Mouse (Mus musculus): ENCODE measurements at regions not wholly inside any gene's neighbourhood (a gene's known extent, or its start where the extent isn't known, plus 50 kb on each side); places are given as distances from the start of the nearest gene placed in this dataset.

- no peaks in the 10 kb centered on the region for H3K27me3 ChIP-seq (ENCODE audit: control insufficient read depth, insufficient read depth, low read depth, low read length)
- WGBS: 25% methylated on average over 5 of the region's 5 CpGs
- H3K4me2 ChIP-seq (ENCODE audit: low read depth, low read length): no peak overlapping the region
- no peaks in the 10 kb centered on the region for H3K9me3 ChIP-seq (ENCODE audit: control insufficient read depth, low read length)
- ATAC-seq (ENCODE audit: low read depth): no peak
- no peak overlapping the region for H3K27ac ChIP-seq (ENCODE audit: low read length)
- H3K4me1 ChIP-seq (replicated peaks; ENCODE audit: control insufficient read depth, insufficient read depth, low read length): no peaks in the 10 kb centered on the region
- no peaks in the 10 kb centered on the region for H3K36me3 ChIP-seq (ENCODE audit: control insufficient read depth, insufficient read depth, low read length)
- H3K9ac ChIP-seq (ENCODE audit: low read length): no peak overlapping the region
- no peak overlapping the region for H3K4me3 ChIP-seq (ENCODE audit: low read length)
These were observed 375.2 kb downstream of the Shisa9 start for GRCm38 (mm10) chr16:12359116-12359515.

DNA sequence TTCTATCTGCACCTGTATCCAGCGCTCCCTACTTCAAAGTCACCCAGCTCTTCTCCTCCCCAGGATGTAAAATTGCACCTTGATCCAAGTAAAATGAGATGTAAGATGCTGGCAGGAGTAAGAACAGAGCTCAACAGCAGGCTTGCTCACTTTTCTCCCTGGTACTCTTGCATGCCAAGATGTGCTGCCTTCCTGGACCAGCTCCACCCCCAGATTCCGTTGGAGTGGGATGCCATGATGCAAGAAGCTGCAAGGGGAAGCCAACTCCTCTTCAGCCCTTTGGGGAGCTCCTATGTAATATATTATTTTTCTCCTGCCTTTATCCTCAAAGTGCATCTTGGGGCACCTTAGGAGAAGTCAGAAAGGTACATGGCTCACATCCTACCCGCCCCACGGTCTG, 405.6 kb downstream of the Shisa9 start:
- Histone ChIP-seq H3K9me3 (ENCODE audit: control insufficient read depth, low read length) (no peaks in the 10 kb centered on the region), H3K4me1 (replicated peaks; ENCODE audit: control insufficient read depth, insufficient read depth, low read length) (no peaks in the 10 kb centered on the region), H3K27ac (ENCODE audit: low read length) (no peak overlapping the region), H3K4me2 (ENCODE audit: low read depth, low read length) (no peak overlapping the region), H3K4me3 (ENCODE audit: low read length) (no peak overlapping the region), H3K36me3 (ENCODE audit: control insufficient read depth, insufficient read depth, low read length) (no peaks in the 10 kb centered on the region), H3K9ac (ENCODE audit: low read length) (no peak overlapping the region), H3K27me3 (ENCODE audit: control insufficient read depth, insufficient read depth, low read depth, low read length) (no peaks in the 10 kb centered on the region)
- 87% methylated on average over 4 of the region's 4 CpGs for WGBS
- ATAC-seq (ENCODE audit: low read depth): no peak

- peak; percentile 72 for ATAC-seq (ENCODE audit: low read depth)
- Histone ChIP-seq H3K9ac (ENCODE audit: low read length) (no peak overlapping the region), H3K27ac (ENCODE audit: low read length) (peak overlapping the region; percentile 68), H3K9me3 (ENCODE audit: control insufficient read depth, low read length) (no peaks in the 10 kb centered on the region), H3K4me1 (replicated peaks; ENCODE audit: control insufficient read depth, insufficient read depth, low read length) (peaks cover 4% of the 10 kb centered on the region; the same call in 1 of the 2 replicates), H3K27me3 (ENCODE audit: control insufficient read depth, insufficient read depth, low read depth, low read length) (no peaks in the 10 kb centered on the region), H3K4me2 (ENCODE audit: low read depth, low read length) (no peak overlapping the region), H3K36me3 (ENCODE audit: control insufficient read depth, insufficient read depth, low read length) (no peaks in the 10 kb centered on the region), H3K4me3 (ENCODE audit: low read length) (no peak overlapping the region)
- 4% methylated on average over 4 of the region's 4 CpGs for WGBS
These were observed 451.8 kb downstream of the Shisa9 start for GRCm38 (mm10) chr16:12435697-12436221.

DNA sequence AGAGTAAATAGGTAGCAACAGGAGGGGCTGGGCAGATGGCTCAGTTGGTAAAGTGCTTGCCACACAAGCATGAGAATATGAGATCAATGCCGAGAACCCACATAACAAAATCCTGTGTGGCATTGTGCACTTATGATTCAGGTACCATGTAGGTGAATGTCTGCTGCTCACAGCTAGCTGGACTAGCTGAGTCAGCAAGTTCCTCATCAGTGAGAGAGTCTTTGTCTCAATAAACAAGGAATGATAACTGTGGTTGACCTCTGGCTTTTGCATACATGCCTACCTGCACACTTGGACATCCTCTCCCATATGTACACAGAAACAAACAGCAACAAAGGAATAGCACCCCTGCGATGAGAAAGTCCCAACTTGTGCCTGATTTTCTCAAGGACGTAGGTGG, 454.7 kb downstream of the Shisa9 start:
- Histone ChIP-seq H3K9me3 (ENCODE audit: control insufficient read depth, low read length) (no peaks in the 10 kb centered on the region), H3K4me3 (ENCODE audit: low read length) (no peak overlapping the region)
- WGBS: 88% methylated on average over 3 of the region's 3 CpGs

DNA sequence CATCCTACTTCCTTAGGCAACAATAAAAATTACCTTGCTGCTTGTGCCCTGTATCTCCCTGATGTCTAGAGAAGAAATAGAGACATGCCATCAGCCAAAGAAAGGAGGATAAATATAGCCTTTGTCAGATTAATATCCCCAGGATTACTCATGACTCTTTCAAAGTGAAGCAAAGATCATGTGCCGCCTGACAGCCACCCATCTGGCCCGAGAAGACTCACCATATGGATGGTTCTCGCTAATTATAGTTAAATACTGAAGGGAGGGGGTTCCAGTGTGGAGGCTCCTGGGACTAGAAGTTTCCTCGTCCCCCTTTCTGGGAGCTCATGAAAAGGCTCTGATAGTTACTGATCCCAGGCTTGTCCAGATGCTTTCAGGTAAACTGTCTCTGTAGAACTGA, 470.9 kb downstream of the Shisa9 start:
- no peak for ATAC-seq (ENCODE audit: low read depth)
- Histone ChIP-seq H3K4me2 (ENCODE audit: low read depth, low read length) (no peak overlapping the region), H3K36me3 (ENCODE audit: control insufficient read depth, insufficient read depth, low read length) (no peaks in the 10 kb centered on the region), H3K4me1 (replicated peaks; ENCODE audit: control insufficient read depth, insufficient read depth, low read length) (no peaks in the 10 kb centered on the region), H3K9me3 (ENCODE audit: control insufficient read depth, low read length) (no peaks in the 10 kb centered on the region), H3K27me3 (ENCODE audit: control insufficient read depth, insufficient read depth, low read depth, low read length) (no peaks in the 10 kb centered on the region), H3K4me3 (ENCODE audit: low read length) (no peak overlapping the region), H3K27ac (ENCODE audit: low read length) (no peak overlapping the region), H3K9ac (ENCODE audit: low read length) (no peak overlapping the region)
- 69% methylated on average over 4 of the region's 4 CpGs for WGBS

More for the DNA sequence above, 454.7 kb downstream of the Shisa9 start:
- no peaks in the 10 kb centered on the region for H3K36me3 ChIP-seq (ENCODE audit: control insufficient read depth, insufficient read depth, low read length)
- H3K4me2 ChIP-seq (ENCODE audit: low read depth, low read length): no peak overlapping the region
- H3K4me1 ChIP-seq (replicated peaks; ENCODE audit: control insufficient read depth, insufficient read depth, low read length): peaks cover 4% of the 10 kb centered on the region; the same call in 1 of the 2 replicates
- no peak overlapping the region for H3K9ac ChIP-seq (ENCODE audit: low read length)
- no peak for ATAC-seq (ENCODE audit: low read depth)
- H3K27ac ChIP-seq (ENCODE audit: low read length): no peak overlapping the region
- no peaks in the 10 kb centered on the region for H3K27me3 ChIP-seq (ENCODE audit: control insufficient read depth, insufficient read depth, low read depth, low read length)
